Mouse (Mus musculus): ENCODE measurements around the gene Hip1r. TPM values are rescaled to one million over a fixed set of nuclear protein-coding genes. Genes with fewer than 3 reads are reported as not detected.

Gene Hip1r
- polyA plus RNA-seq, 2 experiments: 7.2 to 7.6 TPM

GRCm38 (mm10) chr5:123947041-123947761 lies 26.2 kb upstream of the Hip1r start:
- ATAC-seq (ENCODE audit: insufficient read depth) (no peak), DNase-seq (ENCODE audit: low read depth in 3 of 3, low spot score in 3 of 3) (peak in 1 of 3 experiments; percentile 52)
- Histone ChIP-seq H3K27me3 (ENCODE audit: control insufficient read depth, insufficient read depth, low read length) (no peaks in the 10 kb centered on the region), H3K36me3 (replicated peaks; ENCODE audit: control insufficient read depth, insufficient read depth, low read depth) (no peaks in the 10 kb centered on the region), H3K4me1 (replicated peaks; ENCODE audit: control insufficient read depth in 2 of 2, insufficient read depth in 2 of 2, low read length in 1 of 2) (peaks cover 0 to 4% of the 10 kb centered on the region in 2 experiments; a peak in 1 of 4 replicates), H3K9ac (replicated peaks) (no peak overlapping the region), H3K4me2 (ENCODE audit: low read depth) (no peak overlapping the region), H3K4me3 (ENCODE audit: insufficient read depth in 1 of 2, low read depth in 2 of 2, low read length in 2 of 2) (no peak overlapping the region), H3K9me3 (ENCODE audit: control insufficient read depth, low read length) (no peaks in the 10 kb centered on the region), H3K27ac (no peak overlapping the region)
- 54% methylated on average over 7 of the region's 7 CpGs for WGBS (ENCODE audit: insufficient replicate concordance)
- TF ChIP-seq CTCF (IDR thresholded peaks at IDR 0.05; ENCODE audit: low read depth) (peak; percentile 69), EP300 (IDR thresholded peaks at IDR 0.05; ENCODE audit: low read depth) (no peak)

GRCm38 (mm10) chr5:123952365-123953045 lies 20.9 kb upstream of the Hip1r start:
- Histone ChIP-seq H3K4me1 (replicated peaks; ENCODE audit: control insufficient read depth in 2 of 2, insufficient read depth in 2 of 2, low read length in 1 of 2) (peaks cover 0 to 5% of the 10 kb centered on the region in 2 experiments; a peak in 2 of 4 replicates), H3K4me3 (ENCODE audit: insufficient read depth in 1 of 2, low read depth in 2 of 2, low read length in 2 of 2) (no peak overlapping the region), H3K27me3 (ENCODE audit: control insufficient read depth, insufficient read depth, low read length) (no peaks in the 10 kb centered on the region), H3K9me3 (ENCODE audit: control insufficient read depth, low read length) (no peaks in the 10 kb centered on the region), H3K27ac (no peak overlapping the region), H3K9ac (replicated peaks) (no peak overlapping the region), H3K4me2 (ENCODE audit: low read depth) (no peak overlapping the region), H3K36me3 (replicated peaks; ENCODE audit: control insufficient read depth, insufficient read depth, low read depth) (no peaks in the 10 kb centered on the region)
- 47% methylated on average over 5 of the region's 5 CpGs for WGBS (ENCODE audit: insufficient replicate concordance)
- no peak for DNase-seq (ENCODE audit: low read depth in 3 of 3, low spot score in 3 of 3)
- no peak for ATAC-seq (ENCODE audit: insufficient read depth)
- TF ChIP-seq EP300 (IDR thresholded peaks at IDR 0.05; ENCODE audit: low read depth): no peak
- TF ChIP-seq CTCF (IDR thresholded peaks at IDR 0.05; ENCODE audit: low read depth): no peak

DNA sequence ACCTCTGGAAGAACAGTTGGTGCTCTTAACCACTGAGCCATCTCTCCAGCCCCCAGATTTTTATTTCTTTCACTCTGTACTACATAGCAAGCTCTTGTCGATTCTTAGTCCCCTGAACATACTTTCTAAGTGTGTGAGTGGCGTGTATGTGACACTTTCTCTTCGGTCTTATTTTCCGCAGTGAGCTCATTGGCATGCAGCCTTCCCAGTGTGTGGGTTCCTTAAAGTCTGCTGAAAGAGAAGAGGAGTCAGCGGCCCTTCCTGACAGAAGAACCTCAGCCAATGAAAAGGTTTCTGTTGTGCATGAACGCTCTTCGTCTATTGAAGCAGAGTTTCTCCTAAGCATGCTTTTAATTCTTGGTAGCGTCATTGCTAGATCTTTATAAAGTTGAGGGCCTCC lies 16.2 kb upstream of the Hip1r start:
- Histone ChIP-seq H3K9ac (replicated peaks) (no peak overlapping the region), H3K27ac (no peak overlapping the region), H3K36me3 (replicated peaks; ENCODE audit: control insufficient read depth, insufficient read depth, low read depth) (no peaks in the 10 kb centered on the region), H3K27me3 (ENCODE audit: control insufficient read depth, insufficient read depth, low read length) (no peaks in the 10 kb centered on the region), H3K4me3 (ENCODE audit: insufficient read depth in 1 of 2, low read depth in 2 of 2, low read length in 2 of 2) (no peak overlapping the region), H3K4me1 (replicated peaks; ENCODE audit: control insufficient read depth in 2 of 2, insufficient read depth in 2 of 2, low read length in 1 of 2) (peaks cover 0 to 2% of the 10 kb centered on the region in 2 experiments; a peak in 1 of 4 replicates), H3K9me3 (ENCODE audit: control insufficient read depth, low read length) (no peaks in the 10 kb centered on the region), H3K4me2 (ENCODE audit: low read depth) (no peak overlapping the region)
- DNase-seq (ENCODE audit: low read depth in 3 of 3, low spot score in 3 of 3) (no peak), ATAC-seq (ENCODE audit: insufficient read depth) (no peak)
- TF ChIP-seq CTCF (IDR thresholded peaks at IDR 0.05; ENCODE audit: low read depth): no peak
- TF ChIP-seq EP300 (IDR thresholded peaks at IDR 0.05; ENCODE audit: low read depth): no peak
- WGBS (ENCODE audit: insufficient replicate concordance): 80% methylated on average over 8 of the region's 8 CpGs

DNA sequence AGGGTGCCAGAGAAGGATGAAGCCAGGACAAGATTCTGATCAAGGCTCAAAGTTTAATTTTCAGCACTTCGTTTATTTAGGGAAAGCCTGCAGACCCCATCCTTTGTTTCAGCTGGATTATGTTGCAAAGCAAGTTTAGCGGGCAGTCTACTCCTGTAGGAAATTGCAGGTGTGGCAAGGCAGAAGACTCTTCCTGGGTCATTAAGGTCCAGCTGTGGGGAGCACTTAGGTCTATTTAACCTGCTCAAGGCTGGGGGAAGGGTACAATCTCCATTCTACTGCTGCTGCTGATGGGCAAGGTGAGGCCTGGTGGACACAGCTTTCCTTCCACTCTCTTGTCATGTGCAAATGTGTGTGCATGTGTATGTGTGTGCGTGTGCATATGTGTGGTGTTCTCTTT lies 14.4 kb upstream of the Hip1r start:
- Histone ChIP-seq H3K27me3 (ENCODE audit: control insufficient read depth, insufficient read depth, low read length) (no peaks in the 10 kb centered on the region), H3K9me3 (ENCODE audit: control insufficient read depth, low read length) (no peaks in the 10 kb centered on the region), H3K27ac (no peak overlapping the region), H3K9ac (replicated peaks) (no peak overlapping the region), H3K4me1 (replicated peaks; ENCODE audit: control insufficient read depth in 2 of 2, insufficient read depth in 2 of 2, low read length in 1 of 2) (peaks cover 0 to 3% of the 10 kb centered on the region in 2 experiments; a peak in 1 of 4 replicates), H3K36me3 (replicated peaks; ENCODE audit: control insufficient read depth, insufficient read depth, low read depth) (no peaks in the 10 kb centered on the region), H3K4me2 (ENCODE audit: low read depth) (no peak overlapping the region), H3K4me3 (ENCODE audit: insufficient read depth in 1 of 2, low read depth in 2 of 2, low read length in 2 of 2) (no peak overlapping the region)
- TF ChIP-seq EP300 (IDR thresholded peaks at IDR 0.05; ENCODE audit: low read depth): no peak
- no peak for TF ChIP-seq CTCF (IDR thresholded peaks at IDR 0.05; ENCODE audit: low read depth)
- 69% methylated on average over 3 of the region's 3 CpGs for WGBS (ENCODE audit: insufficient replicate concordance)
- DNase-seq (ENCODE audit: low read depth in 3 of 3, low spot score in 3 of 3) (no peak), ATAC-seq (ENCODE audit: insufficient read depth) (no peak)

DNA sequence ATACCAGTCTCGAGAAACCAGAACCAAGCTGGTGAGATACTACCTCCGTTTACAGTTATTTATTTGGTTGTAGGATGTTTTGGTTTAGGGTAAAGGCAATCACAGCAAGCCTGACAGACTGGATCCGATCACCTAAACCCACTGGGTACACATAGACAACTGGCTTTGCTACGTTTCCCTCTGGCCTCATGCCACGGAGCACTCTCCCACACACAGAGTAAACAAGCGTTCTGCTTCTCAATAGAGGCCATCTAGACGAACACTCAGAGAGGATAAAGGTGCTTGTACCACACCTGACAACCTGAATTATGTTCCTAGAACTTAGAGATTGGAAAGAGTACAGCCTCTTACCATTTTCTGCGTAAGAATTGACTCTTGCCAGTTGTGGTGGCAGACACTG lies 13.3 kb upstream of the Hip1r start:
- H3K4me1 ChIP-seq (replicated peaks; ENCODE audit: control insufficient read depth in 2 of 2, insufficient read depth in 2 of 2, low read length in 1 of 2): peaks cover 0 to 6% of the 10 kb centered on the region in 2 experiments; a peak in 2 of 4 replicates
- H3K36me3 ChIP-seq (replicated peaks; ENCODE audit: control insufficient read depth, insufficient read depth, low read depth): no peaks in the 10 kb centered on the region
- no peak for TF ChIP-seq EP300 (IDR thresholded peaks at IDR 0.05; ENCODE audit: low read depth)
- TF ChIP-seq CTCF (IDR thresholded peaks at IDR 0.05; ENCODE audit: low read depth): no peak
- H3K9me3 ChIP-seq (ENCODE audit: control insufficient read depth, low read length): no peaks in the 10 kb centered on the region
- no peak overlapping the region for H3K4me2 ChIP-seq (ENCODE audit: low read depth)
- 59% methylated on average over 8 of the region's 8 CpGs for WGBS (ENCODE audit: insufficient replicate concordance)
- H3K9ac ChIP-seq (replicated peaks): no peak overlapping the region
- ATAC-seq (ENCODE audit: insufficient read depth) (no peak), DNase-seq (ENCODE audit: low read depth in 3 of 3, low spot score in 3 of 3) (no peak)
- H3K4me3 ChIP-seq (ENCODE audit: insufficient read depth in 1 of 2, low read depth in 2 of 2, low read length in 2 of 2): no peak overlapping the region
- no peaks in the 10 kb centered on the region for H3K27me3 ChIP-seq (ENCODE audit: control insufficient read depth, insufficient read depth, low read length)
- H3K27ac ChIP-seq: no peak overlapping the region
